Mouse (Mus musculus): ENCODE data around the gene Capza1.

The Capza1 gene

GRCm38 (mm10) chr3:104785284-104785683 is 79.0 kb downstream of the Capza1 start:
- no peak for DNase-seq

- no peak for DNase-seq
Observed at GRCm38 (mm10) chr3:104783971-104784500, 80.3 kb downstream of the Capza1 start.

GRCm38 (mm10) chr3:104782061-104782681 is 82.1 kb downstream of the Capza1 start:
- DNase-seq = peak; percentile 71

- peak; percentile 42 for DNase-seq
Observed at GRCm38 (mm10) chr3:104781471-104781903, 82.8 kb downstream of the Capza1 start, which contains the start of gene Fam19a3. Gene Fam19a3, minus strand, starts transcription at chr3:104781840.

GRCm38 (mm10) chr3:104780561-104781420 is 83.5 kb downstream of the Capza1 start, which contains the start of gene Ppm1j:
Gene Ppm1j, plus strand, starts transcription at chr3:104781056.
- DNase-seq = peak; percentile 86

- peak; percentile 46 for DNase-seq
Observed at GRCm38 (mm10) chr3:104779949-104780348, 84.4 kb downstream of the Capza1 start.

GRCm38 (mm10) chr3:104777342-104777741 is 87.0 kb downstream of the Capza1 start:
- DNase-seq = peak; percentile 13

GRCm38 (mm10) chr3:104773301-104773700 is 91.0 kb downstream of the Capza1 start:
- no peak for DNase-seq
